Mouse (Mus musculus): ENCODE results near the gene Ercc6l.

- TF ChIP-seq CTCF (IDR thresholded peaks at IDR 0.05; ENCODE audit: insufficient read depth, low read length) (no peak), POLR2A (IDR thresholded peaks at IDR 0.05; ENCODE audit: borderline replicate concordance, extremely low read depth, low read depth, low read length) (no peak)
Observed at GRCm38 (mm10) chrX:102163529-102163928, 6.6 kb upstream of the Ercc6l start.

Measured in lung, adult 2 months (tissue).